Mouse (Mus musculus) adrenal gland, adult 2 months (tissue): Measurements from ENCODE around the gene Skint11. TPM values are rescaled to one million over a fixed set of nuclear protein-coding genes. Genes with fewer than 3 reads are reported as not detected.
"Not testable (repeated sequence)": the region's sequence is repeated elsewhere in the genome, so short reads cannot be mapped to it uniquely, and the experiment has no call there.

Source experiments
- DNase-seq: peaks from one replicate; pipeline ENCODE4 v3.0.0; 2021
- long read RNA-seq: library from polyadenylated mRNA; stranded (forward); transcript quantifications from one replicate; pipeline ENCODE4 v2.0.0, GENCODE M21; 2021
- polyA plus RNA-seq: library from polyadenylated mRNA; depleted of rRNA; stranded (reverse); fragments of >200 nt; gene quantifications from 2 replicates; pipeline ENCODE4 v1.2.3, GENCODE M21; 2012; rRNA removed
- total RNA-seq, 2 experiments: library from RNA; stranded (reverse); gene quantifications; 2 replicates each; pipeline ENCODE4 v1.2.3; 2021

The Skint11 gene
- total RNA-seq (not detected), polyA plus RNA-seq (not detected in 2 replicates)
- long read RNA-seq, result 0 reads

DNA sequence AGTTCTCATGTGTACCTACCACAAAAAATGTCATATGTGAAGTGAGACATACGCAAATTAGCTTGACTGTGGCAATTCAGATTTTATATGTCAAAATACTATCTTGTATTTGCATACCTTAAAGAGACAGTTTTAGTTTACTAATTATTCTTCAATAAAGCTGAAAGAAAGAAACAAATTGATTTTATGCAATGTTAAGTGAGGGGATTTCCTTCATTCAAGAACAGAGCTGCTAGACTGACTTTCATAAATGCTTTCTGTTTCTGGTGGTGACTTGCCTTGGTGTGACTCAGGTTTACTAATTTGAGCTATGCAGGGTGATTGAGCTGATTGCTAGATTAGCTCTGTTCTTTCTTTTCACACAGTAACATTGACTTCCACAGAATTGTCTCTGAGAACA lies at the start of gene Skint11:
TSS of gene Skint11 (plus strand) at position 301 of the 400 bp plus-strand sequence.
- no peak for DNase-seq

GRCm38 (mm10) chr4:114161149-114161548 lies 2.0 kb upstream of the Skint11 start:
- no peak for DNase-seq

- DNase-seq, result not testable (repeated sequence)
Measured at GRCm38 (mm10) chr4:114172898-114173297, 9.7 kb downstream of the Skint11 start.

DNA sequence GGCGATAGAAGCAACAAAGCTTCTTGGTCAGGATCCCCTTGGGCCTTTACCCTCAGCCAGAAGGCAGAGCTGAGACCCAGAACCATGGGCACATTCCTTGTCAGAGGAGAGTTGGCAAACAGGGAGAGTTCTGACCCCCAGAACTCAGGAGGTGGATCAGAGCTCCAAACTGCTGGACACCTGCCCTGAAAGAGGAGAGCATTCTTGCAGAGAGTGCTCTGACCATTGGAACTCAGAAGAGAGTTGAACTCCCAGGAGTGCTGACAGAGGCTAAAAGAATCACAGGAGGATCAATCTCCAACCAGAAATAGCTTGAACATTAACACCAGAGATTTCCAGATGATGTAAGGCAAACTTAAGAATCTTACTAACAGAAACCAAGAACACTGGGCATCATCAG lies 93.7 kb downstream of the Skint11 start:
- not testable (repeated sequence) for DNase-seq

Other genes starting within 250 kb of the Skint11 start
- under 1 TPM in 1 of 2 experiments, not detected in 1; 0.07 TPM for gene Skint5, start 163.9 kb upstream of the Skint11 start, total RNA-seq
- not detected in 2 replicates for gene Skint5, start 163.9 kb upstream of the Skint11 start, polyA plus RNA-seq
- gene Trabd2b, start 243.3 kb downstream of the Skint11 start, total RNA-seq, result 1 to 10 TPM; 1.9 to 2.5 TPM
- gene Trabd2b, start 243.3 kb downstream of the Skint11 start, polyA plus RNA-seq, result 2.4 and 2.5 TPM in 2 replicates